Mouse (Mus musculus) left cerebral cortex, postnatal 10 days (tissue): ENCODE results near the gene Lhpp. TPM values are rescaled to one million over a fixed set of nuclear protein-coding genes. Genes with fewer than 3 reads are reported as not detected.

ENCODE experiments used
- DNase-seq, 2 experiments: peaks; one replicate each; pipeline ENCODE4 v3.0.0; 2021 to 2022; ENCODE audit warnings: low spot score in 2 of 2, mixed read lengths in 1 of 2; ENCODE audit errors: extremely low spot score in 1 of 2
- intact Hi-C: fragments of 180-260 bp; cut with DNase I; formaldehyde crosslinking; loops from one replicate; pipeline ENCODE4 v1.15.1; 2025
- total RNA-seq, 2 experiments: library from RNA; stranded (reverse); gene quantifications; 2 replicates each; pipeline ENCODE4 v1.2.3; 2021

Gene Lhpp
- total RNA-seq, 2 experiments from 2014 or later = 28.6 to 31.6 TPM

DNA sequence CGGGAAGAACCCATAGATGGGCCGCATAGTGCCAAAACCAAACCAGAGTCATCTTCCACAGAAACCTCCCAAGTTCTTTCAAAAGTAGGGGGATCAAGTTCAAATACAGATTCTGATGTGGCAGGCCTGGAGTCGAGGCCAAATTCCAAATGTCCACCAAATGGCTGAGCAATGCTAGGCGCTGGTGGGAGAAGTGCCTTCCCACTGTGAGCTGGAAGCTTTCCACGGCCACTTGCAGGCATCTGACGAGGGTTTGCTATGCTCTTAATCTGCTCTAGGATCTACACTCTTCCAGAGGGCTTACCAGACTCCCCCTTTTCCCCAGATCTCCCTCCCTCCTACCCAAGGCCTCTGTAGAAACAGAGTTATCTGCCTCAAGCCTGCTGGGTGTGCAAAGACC, 136.7 kb downstream of the Lhpp start:
- intact Hi-C loops = no loop called here
- no peak for DNase-seq

DNA sequence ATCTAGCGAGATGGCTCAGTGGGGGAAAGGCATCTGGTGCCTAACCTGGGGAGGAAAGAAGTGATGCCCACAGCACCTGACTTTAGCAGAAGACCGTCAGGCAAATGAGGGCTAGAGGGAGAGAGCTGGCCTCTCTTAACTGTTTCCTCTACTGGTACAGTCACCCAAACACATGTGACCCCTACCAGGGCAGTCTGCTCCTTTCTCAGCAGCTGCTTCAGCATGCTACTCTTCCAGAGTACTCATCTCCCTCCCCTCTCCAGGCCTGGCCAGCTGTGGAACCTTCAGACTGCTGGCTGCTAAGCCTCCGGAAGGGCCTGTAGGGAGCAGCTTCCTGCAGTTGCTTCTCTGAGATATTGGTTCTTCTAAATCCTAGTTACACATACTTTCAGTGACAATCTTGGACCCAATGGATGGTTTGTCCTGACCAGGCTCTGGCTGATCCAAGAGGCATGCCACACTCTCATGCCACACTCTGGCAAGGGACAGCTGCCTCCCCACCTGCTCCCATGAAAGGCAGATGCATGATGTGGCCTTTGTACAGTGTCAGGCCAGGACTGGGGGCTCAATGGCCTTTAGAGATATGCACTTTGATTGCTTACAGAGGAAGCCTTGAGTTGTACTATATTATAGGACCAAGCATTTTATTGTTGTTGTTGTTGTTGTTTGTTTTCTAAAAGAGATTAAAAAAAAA, 137.8 kb downstream of the Lhpp start:
- intact Hi-C loops = no loop called here
- no peak for DNase-seq

DNA sequence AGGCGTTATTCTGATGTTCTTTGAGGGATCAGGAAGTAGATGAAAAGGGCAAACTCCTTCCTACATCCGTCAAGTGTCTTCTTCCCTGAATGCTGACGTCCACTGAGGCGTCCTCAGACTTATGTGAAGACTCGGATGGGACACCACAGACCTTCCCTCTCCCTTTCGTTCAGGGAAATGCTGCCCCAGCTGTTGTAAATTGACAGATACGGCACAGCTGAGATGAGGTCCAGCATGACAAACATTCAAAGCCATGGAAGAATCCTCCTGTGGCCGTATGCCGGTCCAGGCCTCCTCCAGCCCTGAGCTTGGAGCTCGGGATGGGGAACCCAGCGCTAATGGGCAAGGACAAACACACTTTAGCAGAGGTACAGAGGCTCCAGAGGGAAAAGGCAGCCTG, 139.1 kb downstream of the Lhpp start:
- intact Hi-C loops = no loop called here

DNA sequence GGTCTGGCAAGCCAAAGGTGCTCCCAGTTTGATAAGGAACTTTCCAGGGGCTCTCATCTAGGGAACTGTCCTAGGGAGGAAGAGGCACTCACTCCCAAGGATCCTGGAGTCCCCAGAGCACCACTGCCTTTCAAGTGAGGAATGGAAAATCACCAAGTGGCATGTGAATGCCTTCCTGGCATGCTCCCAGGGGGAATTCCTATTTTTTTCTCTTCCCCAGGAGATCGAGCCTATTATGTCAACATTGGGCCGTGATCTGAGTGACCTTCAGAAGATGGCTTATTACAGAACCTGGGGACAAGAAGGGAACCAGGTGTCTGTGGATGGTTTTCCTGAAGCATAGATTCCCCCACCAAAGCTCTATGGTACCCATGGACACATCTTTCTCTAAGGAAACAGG, 141.3 kb downstream of the Lhpp start:
- no peak for DNase-seq
- intact Hi-C loops = no loop called here

More for the DNA sequence above, 139.1 kb downstream of the Lhpp start:
- DNase-seq = no peak

DNA sequence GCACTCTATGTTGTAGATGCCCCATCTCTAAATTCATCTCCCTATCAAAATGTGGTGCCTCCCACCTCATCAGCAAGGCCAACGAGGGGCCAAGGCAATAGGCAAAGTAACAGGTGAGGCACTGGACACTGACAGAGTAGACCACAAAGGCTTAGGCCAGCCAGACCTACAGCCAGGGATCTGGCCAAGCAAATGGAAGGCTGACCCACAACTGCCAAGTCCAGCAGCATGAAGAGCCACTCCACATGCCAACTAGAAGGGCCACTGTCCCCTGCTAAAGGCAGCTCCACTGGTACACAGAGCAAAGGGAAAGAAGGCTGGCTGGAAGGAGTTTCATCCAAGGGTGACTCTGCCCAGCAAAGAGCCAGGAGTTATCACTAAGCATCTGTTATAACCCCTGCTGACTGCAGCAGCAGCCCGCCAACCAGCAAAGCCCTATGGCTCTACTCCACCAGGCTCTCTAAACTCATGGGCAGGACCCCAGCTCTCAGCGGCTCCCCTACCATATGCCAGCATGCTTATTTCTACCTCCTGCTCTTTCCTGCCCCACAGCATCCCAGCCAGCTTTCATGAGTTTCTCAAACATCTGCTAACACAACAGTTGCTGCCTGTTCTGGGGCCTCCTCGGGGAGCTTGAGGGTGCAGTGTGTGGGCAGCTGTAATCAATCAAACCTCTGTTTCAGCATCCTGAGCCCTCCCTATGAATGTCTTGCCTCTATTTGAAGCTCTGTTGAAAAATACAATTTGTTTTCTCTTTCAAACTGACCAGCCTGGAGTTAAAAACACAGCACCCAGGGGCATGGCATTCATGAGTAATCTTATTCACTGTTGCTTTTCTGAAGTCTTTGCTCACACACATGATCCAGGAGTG, 143.3 kb downstream of the Lhpp start:
- intact Hi-C loops = no loop called here
- DNase-seq = no peak

DNA sequence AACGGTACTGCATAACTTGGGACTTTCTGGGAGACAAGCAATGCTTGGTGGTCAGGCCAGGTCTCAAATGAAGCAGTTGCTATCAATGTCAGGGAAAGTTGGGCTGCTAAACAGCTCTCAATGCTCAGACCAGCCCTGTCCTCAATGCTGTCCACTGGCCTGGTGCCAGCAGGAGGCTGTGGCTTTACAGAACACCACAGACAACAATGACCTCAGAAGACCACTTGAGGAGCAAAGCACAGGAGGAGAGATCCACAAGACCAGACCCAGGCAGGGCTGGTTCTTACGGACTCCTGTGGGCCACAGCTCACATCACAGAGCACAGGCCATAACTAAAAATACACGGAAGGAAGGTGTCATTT, 143.9 kb downstream of the Lhpp start:
- intact Hi-C loops = no loop called here
- DNase-seq = peak in 1 of 2 experiments; percentile 71

Other genes starting within 250 kb of the Lhpp start
- 10 to 100 TPM; 70.8 to 73.0 TPM for gene Oat, start 34.2 kb upstream of the Lhpp start, total RNA-seq
- gene Nkx1-2, start 11.0 kb upstream of the Lhpp start, total RNA-seq = not detected
- gene Fam53b, start 203.2 kb downstream of the Lhpp start, total RNA-seq = 10 to 100 TPM; 13.9 to 14.5 TPM
- 10 to 100 TPM; 36.6 to 41.6 TPM for gene Eef1akmt2, start 242.0 kb downstream of the Lhpp start, total RNA-seq
- 10 to 100 TPM; 23.8 to 27.6 TPM for gene Abraxas2, start 248.6 kb downstream of the Lhpp start, total RNA-seq